Mouse (Mus musculus) heart, postnatal 36 days (tissue): ENCODE measurements around the gene Trhr2. TPM values are rescaled to one million over a fixed set of nuclear protein-coding genes. Genes with fewer than 3 reads are reported as not detected.

Experiments
- DNase-seq, 2 experiments: peaks; one replicate each; pipeline ENCODE4 v3.0.0; 2021 to 2022
- intact Hi-C: fragments of 180-260 bp; cut with DNase I; formaldehyde crosslinking; loops from one replicate; pipeline ENCODE4 v1.15.1; 2025
- total RNA-seq, 2 experiments: library from RNA; stranded (reverse); gene quantifications; 2 replicates each; pipeline ENCODE4 v1.2.3; 2021

Gene Trhr2
- total RNA-seq, 2 experiments from 2014 or later, result not detected

GRCm38 (mm10) chr8:122355642-122356606 is 4.6 kb downstream of the Trhr2 start:
- intact Hi-C loops, result no loop called here

GRCm38 (mm10) chr8:122354157-122354556 is 6.4 kb downstream of the Trhr2 start:
- no peak for DNase-seq
- intact Hi-C loops, result no loop called here

More at GRCm38 (mm10) chr8:122355642-122356606, 4.6 kb downstream of the Trhr2 start:
- no peak for DNase-seq

DNA sequence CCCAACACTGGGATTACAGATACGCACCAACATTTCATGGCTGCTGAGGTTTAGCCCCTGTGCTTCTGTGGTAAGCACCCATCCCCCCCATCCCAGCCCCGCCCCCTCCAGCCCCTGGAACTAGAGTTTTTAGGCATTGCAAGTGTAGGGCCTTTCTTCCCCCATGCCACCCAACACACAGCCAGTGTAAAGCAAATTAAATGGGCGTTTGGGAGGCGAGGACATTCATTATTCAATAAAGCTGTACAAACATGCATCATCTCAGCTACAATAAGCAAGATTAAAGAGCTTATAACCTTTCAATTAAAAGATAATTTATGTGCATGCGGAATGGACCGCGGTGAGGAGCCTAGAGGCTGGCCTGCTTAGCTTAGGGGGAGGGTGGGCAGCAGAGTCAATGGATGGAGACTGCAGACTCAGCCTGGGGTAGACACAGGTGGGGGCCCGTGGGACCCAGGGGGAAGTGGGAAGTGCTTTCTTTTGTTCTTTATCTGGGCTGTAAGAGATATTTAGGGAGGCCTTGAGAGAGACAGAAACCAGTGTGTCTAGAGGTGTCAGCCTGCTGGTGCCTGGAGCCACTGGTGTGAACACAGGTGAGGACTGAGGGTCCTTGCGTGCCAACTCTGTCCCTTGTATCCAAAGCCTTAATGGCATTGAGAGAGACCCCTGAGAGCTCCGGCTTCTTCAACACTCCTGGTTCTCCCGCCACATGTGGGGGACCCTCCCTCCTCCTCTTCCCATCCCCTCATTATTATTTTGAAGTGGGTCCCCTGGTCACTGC is 10.0 kb downstream of the Trhr2 start:
- DNase-seq, result no peak
- intact Hi-C loops, result no loop called here

GRCm38 (mm10) chr8:122349357-122350297 is 10.9 kb downstream of the Trhr2 start:
- intact Hi-C loops, result no loop called here
- DNase-seq, result no peak

DNA sequence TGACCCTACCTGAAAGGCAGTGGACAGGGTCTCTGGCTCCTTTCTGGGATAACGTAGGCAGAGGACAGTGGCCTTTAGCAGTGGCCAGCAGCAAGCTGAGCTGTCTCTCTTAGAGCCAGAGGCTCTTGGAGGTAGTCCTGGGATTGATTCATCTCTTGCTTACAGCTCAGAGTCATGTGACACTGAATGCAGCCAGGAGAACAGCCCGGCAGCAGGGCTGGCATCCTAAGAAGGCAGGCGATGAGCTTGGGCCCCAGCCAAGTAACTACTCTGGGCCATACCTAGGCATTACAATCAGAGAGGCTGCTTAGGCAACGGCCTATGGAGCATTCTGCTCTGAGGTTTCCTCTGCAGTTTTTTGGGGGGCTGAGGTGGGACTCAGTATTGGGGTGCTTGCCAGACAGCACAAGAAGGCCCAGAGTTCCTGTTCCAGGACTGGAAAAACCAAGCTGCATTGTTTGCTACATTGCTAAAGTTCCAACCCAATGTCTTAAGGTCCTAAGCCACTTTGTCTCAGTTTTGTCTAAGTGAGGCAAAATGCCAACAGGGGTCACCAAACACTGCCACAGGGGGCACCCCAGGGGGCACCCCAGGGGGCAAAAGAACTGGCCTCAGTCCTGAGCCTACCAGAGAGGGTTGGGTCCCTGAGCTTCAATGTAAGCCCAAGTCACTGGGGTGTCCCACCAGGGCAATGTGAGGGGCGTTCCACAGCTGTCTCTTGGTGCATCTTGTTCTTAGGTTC is 12.6 kb downstream of the Trhr2 start:
- intact Hi-C loops, result no loop called here
- DNase-seq, result peak in 1 of 2 experiments; percentile 56

DNA sequence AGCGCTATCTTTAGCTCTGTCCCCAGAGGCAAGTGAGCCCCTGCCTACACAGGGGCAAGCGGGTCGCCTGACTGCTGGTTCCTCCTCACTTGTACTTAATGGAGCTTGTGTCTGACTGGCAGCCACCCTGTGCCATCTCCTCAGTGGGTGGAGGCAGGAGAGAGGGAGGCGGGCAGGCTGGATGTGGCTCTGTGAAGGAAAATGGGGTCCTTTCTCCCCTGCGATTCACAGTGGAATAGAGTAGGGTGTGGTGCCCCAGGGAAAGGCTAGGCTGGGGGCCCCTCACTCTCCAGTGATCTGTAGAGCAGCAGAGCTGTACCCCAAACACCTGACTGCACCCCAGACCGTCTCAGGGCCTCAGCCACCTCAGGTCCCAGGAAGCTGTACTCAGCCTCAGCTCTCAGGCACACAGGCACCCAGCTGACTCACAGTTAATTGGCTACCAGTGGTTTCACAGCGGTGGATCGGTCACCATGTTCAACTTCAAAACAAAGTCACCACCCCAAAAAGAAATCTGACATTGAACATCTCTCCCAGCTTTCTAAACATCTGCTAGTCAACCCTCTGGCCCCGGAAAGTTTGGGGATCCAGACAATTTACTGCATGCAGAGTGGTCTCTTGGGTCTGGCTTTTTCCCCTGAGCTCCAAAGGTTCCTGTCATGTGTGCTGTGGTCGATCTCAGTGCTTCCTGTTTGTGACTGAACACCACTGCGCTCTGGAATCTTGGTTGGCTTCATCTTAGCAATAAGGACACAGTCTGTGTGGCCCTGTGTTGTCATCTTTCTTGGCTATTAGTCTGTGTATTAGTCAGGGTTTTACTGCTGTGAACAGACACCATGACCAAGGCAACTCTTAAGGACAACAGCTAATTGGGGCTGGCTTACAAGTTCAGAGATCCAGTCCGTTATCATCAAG is 15.1 kb downstream of the Trhr2 start:
- DNase-seq, result no peak
- intact Hi-C loops, result no loop called here

GRCm38 (mm10) chr8:122344219-122344618 is 16.3 kb downstream of the Trhr2 start:
- DNase-seq, result no peak
- intact Hi-C loops, result no loop called here

- intact Hi-C loops, result loop anchor here (2.0 kb wide), 1 partner anchor 25 kb away; no protein-coding TSS in a partner anchor
- DNase-seq, result peak; percentile 49
Measured at GRCm38 (mm10) chr8:122343758-122344157, 16.8 kb downstream of the Trhr2 start.

DNA sequence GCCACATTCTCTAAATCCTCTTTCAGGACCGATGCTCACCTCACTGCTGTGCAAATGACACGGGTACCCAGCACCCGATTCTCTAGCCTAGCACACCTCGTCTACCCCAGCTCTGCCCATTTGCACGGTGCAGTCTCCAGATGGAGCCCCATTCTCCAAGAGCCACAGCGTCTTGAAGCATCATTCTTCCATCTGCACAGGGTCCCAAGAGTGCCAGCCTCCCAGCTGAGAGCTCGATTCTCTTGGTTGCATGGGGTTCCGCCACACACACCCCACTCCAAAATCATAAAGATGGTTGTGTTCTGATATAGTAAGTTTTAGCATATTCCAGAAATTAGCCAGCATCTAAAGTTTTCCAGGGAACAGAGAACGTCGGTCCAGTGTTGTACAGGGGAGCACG is 17.2 kb downstream of the Trhr2 start:
- intact Hi-C loops, result loop anchor here (2.0 kb wide), 1 partner anchor 25 kb away; no protein-coding TSS in a partner anchor
- no peak for DNase-seq

DNA sequence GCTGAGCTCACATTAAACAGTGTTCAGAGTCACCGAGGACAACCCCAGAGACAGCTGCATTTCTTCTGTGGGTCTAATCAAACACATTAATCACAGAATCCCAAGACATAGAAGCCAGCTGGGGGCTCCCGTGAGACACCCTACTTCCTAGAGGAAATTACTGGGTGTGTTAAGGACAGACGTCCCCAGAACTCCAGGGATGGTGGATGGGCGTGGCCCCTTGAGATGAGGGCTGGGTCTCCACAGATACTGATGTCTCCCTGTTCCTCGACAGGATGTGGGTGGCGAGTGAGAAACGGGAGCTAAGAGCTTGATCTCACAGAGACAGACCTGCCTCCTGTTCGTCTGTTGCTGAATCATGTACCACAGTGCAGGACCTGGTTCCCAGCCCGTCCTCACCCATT is 17.7 kb downstream of the Trhr2 start:
- DNase-seq, result peak; percentile 45 to 53
- intact Hi-C loops, result loop anchor here (2.0 kb wide), 1 partner anchor 26 kb away; no protein-coding TSS in a partner anchor

DNA sequence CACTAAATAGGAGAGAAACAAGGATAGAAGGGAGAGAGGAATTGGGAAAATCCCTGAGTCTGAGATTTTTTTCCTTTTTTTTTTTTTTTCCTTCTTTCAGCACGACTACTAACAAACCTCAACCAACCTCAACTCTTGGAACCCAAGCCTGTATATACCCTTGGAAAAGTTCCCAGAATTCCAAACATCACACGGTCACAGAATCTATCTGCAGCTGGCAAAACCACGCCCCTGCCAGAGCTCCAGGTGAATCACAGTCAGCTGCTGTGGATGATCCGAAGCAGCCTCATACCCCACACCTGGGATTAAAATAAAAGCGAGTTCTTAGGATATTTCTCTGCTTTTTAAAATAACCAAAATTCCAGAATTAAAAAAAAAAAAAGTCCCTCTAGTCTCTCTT is 18.2 kb downstream of the Trhr2 start:
- DNase-seq, result no peak

GRCm38 (mm10) chr8:122341790-122342189 is 18.8 kb downstream of the Trhr2 start:
- intact Hi-C loops, result loop anchor here (2.0 kb wide), 1 partner anchor 27 kb away; no protein-coding TSS in a partner anchor
- no peak for DNase-seq

More for the DNA sequence above, 18.2 kb downstream of the Trhr2 start:
- intact Hi-C loops, result loop anchor here (2.0 kb wide), 1 partner anchor 26 kb away; no protein-coding TSS in a partner anchor

DNA sequence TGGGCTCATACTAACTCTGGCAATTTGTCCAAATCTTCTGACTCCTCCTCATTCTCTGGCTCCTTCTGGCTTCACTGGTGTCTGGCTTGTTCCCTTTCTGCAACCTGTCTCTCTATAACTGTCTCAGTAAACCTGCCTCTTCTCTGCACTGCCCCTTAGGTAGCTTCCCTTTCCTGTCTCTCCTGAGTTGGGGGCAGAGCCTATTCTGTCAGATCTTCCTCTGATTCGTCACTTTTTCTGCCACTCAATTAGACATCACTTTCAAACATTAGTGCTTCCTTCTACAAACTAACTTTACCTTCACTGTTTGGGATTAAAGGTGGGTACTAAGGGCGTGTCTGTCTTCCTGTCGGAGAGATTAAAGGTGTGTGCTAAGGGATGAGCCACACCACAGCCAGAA is 19.8 kb downstream of the Trhr2 start:
- intact Hi-C loops, result no loop called here
- no peak for DNase-seq

GRCm38 (mm10) chr8:122338852-122339251 is 21.7 kb downstream of the Trhr2 start:
- DNase-seq, result no peak
- intact Hi-C loops, result no loop called here

GRCm38 (mm10) chr8:122336251-122336910 is 24.2 kb downstream of the Trhr2 start:
- intact Hi-C loops, result no loop called here
- DNase-seq, result no peak

DNA sequence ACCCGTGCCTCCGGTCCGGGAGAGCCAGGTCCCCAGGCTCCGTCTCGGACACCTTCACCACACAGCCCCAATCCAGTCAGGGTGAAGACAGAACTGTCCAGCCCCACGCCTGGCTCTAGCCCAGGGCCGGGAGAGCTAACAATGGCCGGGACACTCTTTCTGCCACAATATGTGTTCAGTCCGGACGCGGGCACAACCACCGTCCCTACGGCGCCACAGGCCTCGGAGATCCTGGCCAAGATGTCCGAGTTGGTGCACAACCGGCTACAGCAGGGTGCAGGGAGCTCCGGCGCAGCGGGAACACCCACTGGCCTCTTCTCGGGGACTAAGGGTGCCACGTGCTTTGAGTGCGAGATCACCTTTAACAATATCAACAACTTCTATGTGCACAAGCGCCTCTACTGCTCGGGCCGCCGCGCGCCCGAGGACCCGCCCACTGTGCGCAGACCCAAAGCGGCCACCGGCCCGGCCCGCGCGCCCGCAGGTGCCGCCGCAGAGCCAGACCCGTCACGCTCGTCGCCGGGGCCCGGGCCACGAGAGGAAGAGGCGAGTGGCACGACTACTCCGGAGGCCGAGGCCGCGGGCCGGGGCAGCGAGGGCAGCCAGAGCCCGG is 24.8 kb downstream of the Trhr2 start:
- intact Hi-C loops, result no loop called here
- DNase-seq, result no peak
